9 mouse cellular contexts compared by ENCODE assay signal in the genomic region with DNA sequence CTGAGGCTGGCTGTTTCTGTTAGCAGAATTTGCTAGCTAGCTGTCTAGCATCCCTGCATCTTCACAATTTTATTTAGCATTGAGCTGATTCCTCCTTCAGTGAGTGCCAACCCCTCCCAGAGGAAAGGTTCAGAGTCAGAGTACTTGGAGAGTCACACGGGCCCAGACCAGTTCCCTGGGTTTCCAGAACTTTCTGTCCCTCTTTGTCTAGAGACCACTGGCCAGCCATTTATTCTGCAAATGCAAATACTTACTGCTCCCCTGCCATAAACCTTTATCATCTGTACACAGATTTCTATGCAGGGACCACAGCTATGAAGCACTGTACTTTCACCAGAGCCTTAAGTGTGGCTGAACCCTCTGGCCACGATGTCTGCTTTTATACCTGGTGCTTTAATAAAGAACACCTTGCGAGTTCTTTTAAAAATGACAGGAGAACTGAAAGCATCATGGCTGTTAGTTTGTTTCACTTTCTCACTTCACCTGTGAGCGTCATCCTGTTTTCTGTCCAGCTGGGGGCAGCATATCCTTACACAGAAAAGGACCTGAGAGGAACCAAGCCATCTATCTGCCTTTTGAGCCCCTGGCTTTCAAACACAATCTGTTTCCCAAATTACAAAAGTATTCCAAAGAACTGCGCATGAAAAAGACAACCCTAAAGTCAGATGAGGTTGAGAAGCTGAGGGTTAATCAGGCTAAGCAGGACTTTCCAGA.
DNase-seq lines count a peak whose midpoint lies in the region; ATAC-seq and TF ChIP-seq lines count a peak whose summit lies in the region.
"Had no signal": no experiment of that assay in that cellular context is flagged by ENCODE, and none has a peak within 500 bp of the region (broad histone marks: within the 10 kb centered on the region; RNA-seq: fewer than 3 reads in every experiment).

No protein-coding gene starts in this region.

- WGBS in midbrain, embryonic 14.5 days: 39% methylated on average over 5 of the region's 5 CpGs

- no peak for TF ChIP-seq EP300 in MEL (IDR thresholded peaks at IDR 0.05; ENCODE audit: low read depth in 1 of 2, low read length in 2 of 2)

- peak overlapping the region; percentile 21 for H3K4me2 ChIP-seq in midbrain, embryonic 14.5 days (ENCODE audit: low read length)
- H3K4me2 ChIP-seq: lung, embryonic 15.5 days had no signal

- H3K79me2 ChIP-seq in MEL (ENCODE audit: control insufficient read depth, insufficient read depth, low read length, poor library complexity): no peaks in the 10 kb centered on the region

- H3K27ac ChIP-seq in MEL (ENCODE audit: control insufficient read depth, low read depth, low read length): no peak overlapping the region
- no peak overlapping the region for H3K27ac ChIP-seq in midbrain, embryonic 14.5 days (replicated peaks; ENCODE audit: low read depth, low read length)
- H3K27ac ChIP-seq: lung, embryonic 15.5 days had no signal

- no peaks in the 10 kb centered on the region for H3K9me3 ChIP-seq in MEL (replicated peaks; ENCODE audit: insufficient read depth, low read length)
- no peaks in the 10 kb centered on the region for H3K9me3 ChIP-seq in midbrain, embryonic 14.5 days (ENCODE audit: control insufficient read depth, low read length)
- H3K9me3 ChIP-seq: lung, embryonic 15.5 days had no signal

- H3K27me3 ChIP-seq in MEL (ENCODE audit: control insufficient read depth in 1 of 2, insufficient read depth in 2 of 2, low read length in 2 of 2): no peaks in the 10 kb centered on the region
- H3K27me3 ChIP-seq in midbrain, embryonic 14.5 days (ENCODE audit: control insufficient read depth, insufficient read depth, low read length): no peaks in the 10 kb centered on the region
- H3K27me3 ChIP-seq: lung, embryonic 15.5 days had no signal

- no peaks in the 10 kb centered on the region for H3K4me1 ChIP-seq in MEL (ENCODE audit: control insufficient read depth in 1 of 2, insufficient read depth in 2 of 2, low read length in 2 of 2)
- H3K4me1 ChIP-seq in midbrain, embryonic 14.5 days (ENCODE audit: control insufficient read depth, insufficient read depth, low read length): no peaks in the 10 kb centered on the region
- H3K4me1 ChIP-seq: lung, embryonic 15.5 days had no signal

- peak; percentile 25 for DNase-seq in heart, adult 8-10 months (ENCODE audit: low spot score)
- DNase-seq in heart, adult 11 months: no peak
- peak; percentile 3 for DNase-seq in MEL (ENCODE audit: low read depth, low spot score)
- DNase-seq in heart, postnatal 4 days: peak; percentile 51
- peak; percentile 36 to 46 for DNase-seq in left cerebral cortex, adult 18-20 months (ENCODE audit: low spot score in 2 of 2)
- peak; percentile 84 for DNase-seq in midbrain, embryonic 14.5 days
- peak; percentile 30 for DNase-seq in testis, postnatal 14 days (ENCODE audit: low spot score)

- TF ChIP-seq CTCF in MEL (IDR thresholded peaks at IDR 0.05 in 2 of 3, conservative IDR thresholded peaks at IDR 0.05 in 1 of 3; ENCODE audit: control insufficient read depth in 1 of 3, insufficient read depth in 1 of 3, low read depth in 2 of 3, low read length in 3 of 3, poor library complexity in 1 of 3, severe bottlenecking in 1 of 3): peak; percentile 16 to 27 (median 17); a peak in 2 of 6 replicates

- TF ChIP-seq RAD21 in MEL (IDR thresholded peaks at IDR 0.05; ENCODE audit: low read depth, low read length): peak; percentile 26

- H3K9ac ChIP-seq in MEL (ENCODE audit: control insufficient read depth, low read depth, low read length, poor library complexity, severe bottlenecking): no peak overlapping the region
- no peak overlapping the region for H3K9ac ChIP-seq in midbrain, embryonic 14.5 days (replicated peaks; ENCODE audit: low read length)
- H3K9ac ChIP-seq: lung, embryonic 15.5 days had no signal

- ATAC-seq in common myeloid progenitor, adult 5-6 weeks (replicated peaks; ENCODE audit: low read depth, poor library complexity, severe bottlenecking): peak; percentile 85
- peak; percentile 50; the same call in 1 of the 2 replicates for ATAC-seq in midbrain, embryonic 14.5 days (ENCODE audit: low FRiP score, low TSS enrichment)

- H3K36me3 ChIP-seq in MEL (ENCODE audit: control insufficient read depth in 1 of 2, insufficient read depth in 2 of 2, low read length in 2 of 2): no peaks in the 10 kb centered on the region
- H3K36me3 ChIP-seq in midbrain, embryonic 14.5 days (ENCODE audit: control insufficient read depth, insufficient read depth, low read length): no peaks in the 10 kb centered on the region
- H3K36me3 ChIP-seq: lung, embryonic 15.5 days had no signal

- TF ChIP-seq POLR2A in MEL (IDR thresholded peaks at IDR 0.05; ENCODE audit: control insufficient read depth in 1 of 2, insufficient read depth in 1 of 2, low read depth in 1 of 2, low read length in 2 of 2, poor library complexity in 1 of 2): no peak

- no peak overlapping the region for H3K4me3 ChIP-seq in MEL (ENCODE audit: control insufficient read depth in 1 of 2, insufficient read depth in 1 of 2, low read depth in 2 of 2, low read length in 2 of 2)
- H3K4me3 ChIP-seq in midbrain, embryonic 14.5 days (replicated peaks; ENCODE audit: low read depth, low read length): no peak overlapping the region
- H3K4me3 ChIP-seq: lung, embryonic 15.5 days had no signal

TF ChIP-seq in MEL, 35 proteins besides CTCF, POLR2A, EP300 and RAD21:
- TF ChIP-seq ETS1 (IDR thresholded peaks at IDR 0.05; ENCODE audit: low read depth, low read length): no peak
- TF ChIP-seq MXI1 (IDR thresholded peaks at IDR 0.05; ENCODE audit: low read depth, low read length): no peak
- TF ChIP-seq USF2 (IDR thresholded peaks at IDR 0.05; ENCODE audit: borderline replicate concordance in 1 of 2, insufficient read depth in 1 of 2, low read depth in 1 of 2, low read length in 2 of 2): no peak
- TF ChIP-seq GATA1 (IDR thresholded peaks at IDR 0.05; ENCODE audit: low read depth, low read length): no peak
- no peak for TF ChIP-seq BHLHE40 (IDR thresholded peaks at IDR 0.05; ENCODE audit: borderline replicate concordance, low read depth, low read length)
- no peak for TF ChIP-seq ZKSCAN1 (IDR thresholded peaks at IDR 0.05; ENCODE audit: low read depth, low read length)
- TF ChIP-seq MYB (IDR thresholded peaks at IDR 0.05; ENCODE audit: low read depth, low read length): no peak
- TF ChIP-seq POLR2AphosphoS5 (IDR thresholded peaks at IDR 0.05; ENCODE audit: borderline replicate concordance, low read depth, low read length): no peak
- TF ChIP-seq MAX (IDR thresholded peaks at IDR 0.05; ENCODE audit: low read length): no peak
- TF ChIP-seq TAL1 (IDR thresholded peaks at IDR 0.05; ENCODE audit: low read length): no peak
- no peak for TF ChIP-seq KAT2A (conservative IDR thresholded peaks at IDR 0.05; ENCODE audit: low read depth, low read length)
- no peak for TF ChIP-seq TCF12 (IDR thresholded peaks at IDR 0.05; ENCODE audit: low read depth, low read length)
- TF ChIP-seq E2F4 (IDR thresholded peaks at IDR 0.05; ENCODE audit: borderline replicate concordance, low read depth, low read length): no peak
- no peak for TF ChIP-seq HCFC1 (IDR thresholded peaks at IDR 0.05; ENCODE audit: low read depth, low read length)
- no peak for TF ChIP-seq NRF1 (IDR thresholded peaks at IDR 0.05; ENCODE audit: insufficient read depth, low read depth, low read length, poor library complexity, severe bottlenecking)
